Mouse (Mus musculus) ovary, postnatal 36 days (tissue): ENCODE data around the gene Tgm2.

ENCODE experiments used
- DNase-seq: peaks from one replicate; pipeline ENCODE4 v3.0.0; 2022; ENCODE audit warnings: low spot score, mixed read lengths

Tgm2 gene

DNA sequence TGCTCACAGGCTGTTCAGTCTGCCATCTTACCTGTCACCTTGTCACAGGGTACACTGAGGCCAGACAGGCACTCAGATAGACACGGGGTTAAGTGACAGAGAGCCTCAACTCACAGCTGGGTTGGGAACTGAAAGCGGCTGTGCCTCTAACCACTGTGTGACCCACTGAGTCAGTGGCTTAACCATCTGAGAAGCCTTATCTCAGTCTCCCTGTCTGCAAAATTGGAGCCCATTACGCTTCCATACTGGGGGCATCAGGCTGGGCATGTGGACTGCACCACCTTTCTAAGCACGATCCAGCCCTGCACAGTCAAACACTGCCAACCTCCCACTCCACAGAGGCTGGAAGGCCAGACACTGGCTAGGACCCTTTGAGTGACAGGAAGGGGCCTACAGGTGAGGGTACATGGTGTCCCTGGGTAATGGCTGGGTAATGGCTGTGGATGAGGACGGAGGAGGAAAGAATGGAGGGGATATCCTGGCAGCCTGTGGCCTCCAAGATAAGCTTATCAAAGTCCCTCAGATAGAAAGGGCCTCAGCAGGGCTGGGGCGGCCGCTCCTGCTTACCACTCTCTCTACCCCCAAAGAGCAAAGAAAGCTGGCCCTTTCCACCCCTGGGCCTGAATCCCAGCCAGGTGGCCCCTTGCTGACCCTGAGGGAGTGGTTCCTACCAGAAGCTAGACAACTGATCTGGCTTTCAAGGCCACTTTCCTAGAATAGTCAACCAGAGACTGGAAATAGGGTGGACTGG lies 4.4 kb downstream of the Tgm2 start:
- peak; percentile 41 for DNase-seq

GRCm38 (mm10) chr2:158141271-158141670 lies 5.0 kb downstream of the Tgm2 start:
- DNase-seq: no peak

- DNase-seq: no peak
Observed at GRCm38 (mm10) chr2:158140664-158141063, 5.6 kb downstream of the Tgm2 start.

DNA sequence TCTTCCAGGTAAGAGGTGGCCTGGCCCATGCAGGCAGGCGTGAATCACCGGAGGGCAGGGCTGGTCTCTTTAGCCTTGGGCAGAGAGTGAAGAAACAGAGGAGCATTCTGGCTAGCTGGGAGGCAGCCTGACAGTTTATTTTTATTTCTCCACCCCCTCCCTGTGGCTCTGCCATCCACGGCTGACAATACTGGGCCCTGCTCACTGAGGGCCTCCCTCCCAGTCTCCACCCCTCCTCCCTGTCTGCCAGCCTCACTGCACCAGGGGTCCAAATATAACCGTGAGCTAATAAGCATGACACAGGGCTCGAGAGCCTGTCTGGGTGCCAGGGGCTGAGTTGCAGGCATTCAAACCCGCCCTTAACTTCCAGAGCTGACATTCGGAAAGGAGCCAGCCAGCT lies 6.6 kb downstream of the Tgm2 start:
- peak; percentile 48 for DNase-seq

DNA sequence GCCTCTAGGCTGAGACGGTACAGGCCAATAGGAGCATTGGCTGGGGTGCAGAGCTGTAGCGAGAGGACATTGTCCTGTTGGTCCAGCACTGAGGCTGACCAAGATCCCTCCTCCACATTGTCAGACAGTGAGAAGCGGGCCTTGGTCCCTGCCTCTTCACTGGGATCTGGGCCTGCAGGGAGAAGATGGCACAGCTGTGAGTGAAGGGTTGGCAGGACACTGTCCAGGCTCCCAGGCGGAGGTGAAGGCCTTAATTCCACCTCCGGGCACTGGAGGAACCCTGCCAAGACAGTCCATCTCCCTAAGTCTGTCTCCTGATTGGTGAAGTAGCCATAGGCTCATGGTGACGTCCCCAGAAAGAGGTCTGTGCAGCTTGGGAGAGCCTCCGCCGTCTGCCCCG lies 7.5 kb downstream of the Tgm2 start:
- no peak for DNase-seq

- DNase-seq: no peak
Observed at GRCm38 (mm10) chr2:158137771-158138170, 8.5 kb downstream of the Tgm2 start.

- DNase-seq: no peak
Observed at GRCm38 (mm10) chr2:158136205-158136604, 10.0 kb downstream of the Tgm2 start.

DNA sequence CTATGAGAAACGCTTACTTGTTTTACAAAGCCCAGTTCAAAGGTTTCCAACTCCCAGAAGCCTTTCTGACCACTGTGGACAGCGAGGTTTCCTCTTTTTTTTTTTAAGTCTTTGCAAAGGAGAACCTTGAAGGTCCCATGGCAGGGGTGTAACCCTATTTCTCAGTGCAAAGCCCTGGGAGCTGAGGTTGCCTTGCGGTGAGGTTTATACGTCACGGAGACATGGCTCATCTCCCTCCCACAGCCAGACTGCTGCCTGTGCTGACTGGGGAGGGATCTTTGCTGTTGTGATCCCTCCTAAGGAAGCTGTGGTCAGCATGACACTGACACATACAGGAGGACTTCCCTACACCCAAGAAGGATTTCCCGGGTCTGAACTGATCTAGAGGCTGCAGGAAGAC lies 13.2 kb downstream of the Tgm2 start:
- DNase-seq: no peak

- DNase-seq: no peak
Observed at GRCm38 (mm10) chr2:158132320-158132719, 13.9 kb downstream of the Tgm2 start.

- no peak for DNase-seq
Observed at GRCm38 (mm10) chr2:158131197-158131835, 14.9 kb downstream of the Tgm2 start.

- DNase-seq: peak; percentile 65
Observed at GRCm38 (mm10) chr2:158130391-158130986, 15.7 kb downstream of the Tgm2 start.

DNA sequence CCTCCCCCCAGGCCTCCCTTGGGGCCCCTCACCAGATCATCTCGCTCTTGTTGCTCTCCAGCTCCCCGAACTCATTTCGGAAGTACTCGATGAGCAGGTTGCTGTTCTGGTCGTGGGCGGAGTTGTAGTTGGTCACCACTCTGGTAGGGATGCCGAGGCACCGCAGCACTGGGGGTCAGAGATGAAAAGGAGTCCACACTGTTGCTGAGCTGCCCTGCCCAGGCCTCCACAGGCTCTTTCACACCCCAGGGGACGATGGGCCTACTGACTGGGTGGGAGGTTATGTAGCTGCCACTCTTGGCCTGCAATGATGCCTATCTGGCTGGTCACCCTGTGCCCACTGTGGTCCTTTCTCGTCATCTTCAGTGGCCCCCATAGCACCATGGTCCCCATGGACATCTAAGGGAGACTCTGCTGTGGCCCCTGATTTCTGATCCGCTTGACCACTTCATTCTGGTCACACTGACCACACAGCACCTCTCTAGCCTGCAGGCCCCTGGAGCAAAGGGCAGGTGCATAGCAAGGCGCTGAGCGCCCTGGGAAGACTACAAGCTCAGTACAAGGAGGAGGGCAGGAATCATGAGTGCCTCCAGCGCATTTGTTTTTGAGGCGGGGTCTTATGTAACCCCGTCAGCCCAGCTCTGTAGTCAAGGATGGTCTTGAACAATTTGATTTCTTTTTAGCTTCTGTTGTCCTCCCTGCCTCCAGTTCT lies 16.8 kb downstream of the Tgm2 start:
- no peak for DNase-seq

DNA sequence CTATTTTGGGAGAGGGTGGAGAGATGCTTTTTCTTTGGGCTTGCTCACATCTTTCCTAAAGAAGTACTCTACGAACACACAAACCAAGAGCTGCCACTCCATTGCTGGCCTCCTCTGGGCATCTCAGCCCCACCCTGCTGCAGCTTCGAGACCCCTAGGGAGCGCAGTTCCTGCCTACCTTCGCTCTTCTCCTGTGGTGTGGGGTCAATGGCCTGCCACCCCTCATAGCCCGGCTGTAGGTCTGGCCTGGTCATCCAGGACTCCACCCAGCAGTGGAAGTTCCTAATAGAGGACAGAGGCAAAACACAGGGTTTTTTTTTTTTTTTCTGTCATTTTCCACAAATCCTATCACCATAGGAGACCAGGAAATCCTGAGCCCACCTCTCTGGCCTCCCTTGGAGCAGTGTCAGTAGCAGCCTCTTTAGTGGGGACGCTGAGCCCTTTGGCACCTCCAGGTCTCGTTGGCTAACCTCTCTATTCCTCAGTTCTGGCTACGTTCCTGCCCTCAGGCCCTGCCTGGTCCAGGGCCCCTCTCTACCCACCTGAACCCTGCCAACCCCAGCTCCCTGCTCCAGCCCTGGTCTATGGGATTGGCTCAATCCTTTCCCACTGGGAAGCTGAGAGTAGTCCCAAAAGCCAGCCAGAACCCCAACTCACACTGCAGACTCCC lies 17.6 kb downstream of the Tgm2 start:
- DNase-seq: no peak

DNA sequence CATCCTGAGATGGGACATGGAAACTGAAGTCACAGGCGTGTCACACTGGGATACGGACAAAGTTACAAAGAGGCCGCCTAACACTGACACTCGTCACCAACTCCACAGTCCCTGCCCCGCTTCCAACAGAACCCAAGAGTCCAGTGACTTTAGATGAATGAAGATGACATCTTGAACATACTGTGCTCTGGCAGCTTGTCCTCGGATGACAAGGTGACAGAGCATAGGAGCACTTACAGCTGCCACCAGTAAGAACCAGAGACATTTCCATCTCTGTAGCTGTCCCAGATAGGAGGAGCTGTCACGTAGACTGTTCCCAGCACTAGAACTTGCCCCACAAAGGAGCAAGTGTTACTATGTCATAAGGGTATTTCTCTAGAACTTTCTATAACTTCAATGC lies 18.4 kb downstream of the Tgm2 start:
- DNase-seq: no peak

GRCm38 (mm10) chr2:158127245-158127644 lies 19.0 kb downstream of the Tgm2 start:
- DNase-seq: no peak

GRCm38 (mm10) chr2:158122814-158123213 lies 23.4 kb downstream of the Tgm2 start:
- DNase-seq: peak; percentile 29

DNA sequence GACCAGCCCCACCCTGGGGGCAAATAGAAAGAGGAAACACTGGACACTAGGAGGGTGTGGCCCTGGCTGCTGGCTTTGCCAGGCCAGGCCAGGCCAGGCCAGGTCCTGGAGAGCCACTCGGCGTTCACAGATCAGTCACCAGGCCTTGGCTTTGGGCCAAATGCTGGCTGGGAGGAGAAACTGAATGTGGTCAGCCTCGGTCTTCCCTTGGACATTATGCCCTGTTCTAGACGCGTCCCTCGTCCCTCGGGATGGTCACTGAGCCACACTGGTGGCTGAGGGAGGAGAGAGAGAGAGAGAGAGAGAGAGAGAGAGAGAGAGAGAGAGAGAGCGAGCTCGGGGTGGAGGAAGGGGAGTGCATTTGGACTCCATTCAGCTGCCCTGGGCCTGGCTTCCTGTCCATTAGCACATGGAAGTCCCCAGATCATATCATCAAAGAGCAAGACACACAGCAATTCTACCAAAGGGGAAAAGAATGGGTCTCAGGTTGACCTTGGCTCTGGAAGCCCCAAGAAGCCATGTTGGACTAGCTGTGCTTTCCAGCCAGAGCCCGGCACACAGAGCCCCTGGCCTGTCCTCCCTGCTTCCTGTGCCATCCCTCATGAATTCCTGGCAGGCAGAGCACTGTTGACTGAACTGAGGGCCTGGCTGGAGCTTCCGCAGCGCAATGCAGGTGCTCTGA lies 24.4 kb downstream of the Tgm2 start:
- peak; percentile 58 for DNase-seq

GRCm38 (mm10) chr2:158120868-158121267 lies 25.4 kb downstream of the Tgm2 start:
- no peak for DNase-seq

DNA sequence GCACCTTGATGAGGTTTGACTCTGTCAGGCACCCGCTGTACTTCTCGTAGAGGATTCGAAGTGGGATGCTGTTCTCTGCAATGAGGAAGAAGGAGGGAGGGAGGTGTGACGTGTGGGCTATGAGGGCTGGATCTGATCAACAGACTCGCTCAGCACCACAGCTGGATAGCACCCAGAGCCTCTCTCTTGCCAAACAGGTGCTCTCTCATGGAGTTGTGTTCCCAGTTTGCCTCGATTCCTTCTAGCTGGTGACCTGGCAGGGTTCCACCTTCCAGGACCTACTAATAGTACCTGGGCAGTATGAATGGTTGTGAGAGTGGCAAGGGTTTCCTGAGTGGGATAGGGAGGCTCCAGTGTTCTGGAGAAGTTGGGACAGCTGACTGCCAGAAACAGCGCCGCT lies 26.0 kb downstream of the Tgm2 start:
- DNase-seq: no peak

DNA sequence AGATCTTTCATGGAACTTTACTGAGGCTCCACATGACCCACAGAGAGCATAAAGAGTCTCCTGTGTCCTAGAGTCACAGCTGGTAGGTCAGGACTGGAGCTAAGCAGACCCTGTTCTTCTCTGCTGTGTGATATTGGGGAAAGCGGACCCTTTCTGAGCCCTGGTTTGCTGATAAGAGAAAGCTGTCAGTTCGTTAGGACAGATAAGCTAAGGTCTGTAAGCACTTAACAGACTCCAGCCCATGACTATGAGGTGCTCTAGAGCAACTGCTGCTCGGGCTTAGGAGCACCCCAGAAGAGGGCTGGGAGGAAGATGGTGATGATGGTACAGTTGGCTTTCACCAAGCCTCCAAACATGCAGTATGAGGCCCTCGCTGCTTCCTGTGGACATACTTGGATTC lies 27.1 kb downstream of the Tgm2 start:
- DNase-seq: no peak

GRCm38 (mm10) chr2:158116653-158117052 lies 29.6 kb downstream of the Tgm2 start:
- DNase-seq: no peak
